Mouse (Mus musculus): ENCODE results near the gene Bscl2. TPM values are rescaled to one million over a fixed set of nuclear protein-coding genes. Genes with fewer than 3 reads are reported as not detected.
"Not testable (repeated sequence)": the region's sequence is repeated elsewhere in the genome, so short reads cannot be mapped to it uniquely, and the experiment has no call there.

Bscl2 gene
- polyA plus RNA-seq, 1 experiment from 2014 or later = 33.8 TPM

DNA sequence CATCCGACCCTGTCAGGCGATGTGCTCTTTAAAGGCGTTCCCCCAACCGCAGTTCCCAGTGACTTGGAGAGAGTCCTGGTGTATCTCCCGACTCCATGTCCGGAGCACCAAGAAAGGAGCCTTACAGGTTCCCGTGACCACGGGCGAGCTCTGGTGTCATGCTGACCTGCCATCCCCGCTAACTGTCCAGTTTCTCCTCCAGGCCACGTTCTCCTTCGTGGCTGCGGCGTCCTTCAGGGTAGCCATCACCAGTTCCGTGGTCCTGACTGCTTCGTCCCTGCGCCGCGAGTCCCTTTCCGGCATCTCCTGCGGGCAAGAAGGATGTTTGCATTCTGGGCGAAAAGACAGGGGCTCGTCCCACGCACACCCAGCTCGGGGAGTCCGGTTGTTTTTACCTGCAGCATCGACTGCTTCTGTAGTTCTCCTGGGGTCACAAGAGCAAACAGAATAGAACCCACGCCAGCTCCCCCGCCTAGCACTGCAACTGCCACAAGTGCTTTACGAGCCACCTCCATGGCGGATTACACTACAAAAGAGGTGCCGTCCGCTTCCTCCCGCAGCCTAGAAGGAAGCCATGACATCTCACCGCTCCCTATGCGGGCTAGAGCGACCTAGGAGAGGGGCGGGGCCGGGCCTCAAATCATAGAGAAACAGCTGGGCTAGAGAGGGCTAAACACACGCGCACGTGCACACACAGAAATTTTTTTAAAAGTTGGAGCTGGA lies 43.2 kb downstream of the Bscl2 start, which contains the start of gene Uqcc3:
Gene Uqcc3 (minus strand): TSS at position 613 of the 723 bp plus-strand sequence.
- WGBS (ENCODE audit: insufficient replicate concordance) = under 1% methylated on average over 42 of the region's 42 CpGs
- Histone ChIP-seq H3K9me3 (replicated peaks) (no peaks in the 10 kb centered on the region), H3K4me3 (replicated peaks) (peak within 1 kb of the TSS; percentile 91), H3K27ac (peak within 1 kb of the TSS; percentile 84), H3K4me1 (replicated peaks) (peaks cover 18% of the 10 kb centered on the region), H3K36me3 (peaks cover 19% of the 10 kb centered on the region), H3K27me3 (no peaks in the 10 kb centered on the region), H3K9ac (peak within 1 kb of the TSS; percentile 90), H3K4me2 (peak within 1 kb of the TSS; percentile 89)
- DNase-seq (peak; percentile 83), ATAC-seq (ENCODE audit: low read depth) (peak; percentile 97)

GRCm38 (mm10) chr19:8881034-8881392 lies 43.7 kb downstream of the Bscl2 start:
- H3K27me3 ChIP-seq = no peaks in the 10 kb centered on the region
- H3K9me3 ChIP-seq (replicated peaks) = no peaks in the 10 kb centered on the region
- H3K4me2 ChIP-seq = peak overlapping the region; percentile 89
- H3K36me3 ChIP-seq = peaks cover 13% of the 10 kb centered on the region
- 11% methylated on average over 3 of the region's 3 CpGs for WGBS (ENCODE audit: insufficient replicate concordance)
- H3K9ac ChIP-seq = peak overlapping the region; percentile 90
- H3K4me1 ChIP-seq (replicated peaks) = peaks cover 18% of the 10 kb centered on the region
- DNase-seq (no peak), ATAC-seq (ENCODE audit: low read depth) (no peak; the same call in 1 of the 2 replicates)
- peak overlapping the region; percentile 91 for H3K4me3 ChIP-seq (replicated peaks)
- H3K27ac ChIP-seq = no peak overlapping the region

GRCm38 (mm10) chr19:8883616-8884015 lies 46.3 kb downstream of the Bscl2 start, which contains the start of the genes Lbhd1 and Gm49403:
Gene Lbhd1, plus strand, starts transcription at chr19:8883732.
Gene Gm49403, plus strand, starts transcription at chr19:8883930.
- Histone ChIP-seq H3K27me3 (no peaks in the 10 kb centered on the region), H3K4me2 (no peak within 1 kb of the TSS), H3K36me3 (no peaks in the 10 kb centered on the region), H3K9me3 (replicated peaks) (no peaks in the 10 kb centered on the region), H3K27ac (no peak within 1 kb of the TSS), H3K4me1 (replicated peaks) (peaks cover 35% of the 10 kb centered on the region), H3K9ac (no peak within 1 kb of the TSS), H3K4me3 (replicated peaks) (no peak within 1 kb of the TSS)
- DNase-seq (no peak), ATAC-seq (ENCODE audit: low read depth) (no peak)
- 69% methylated on average over 3 of the region's 3 CpGs for WGBS (ENCODE audit: insufficient replicate concordance)

GRCm38 (mm10) chr19:8886916-8887584 lies 49.8 kb downstream of the Bscl2 start:
- H3K4me2 ChIP-seq = peak overlapping the region; percentile 84
- H3K27me3 ChIP-seq = no peaks in the 10 kb centered on the region
- DNase-seq = no peak
- H3K9me3 ChIP-seq (replicated peaks) = no peaks in the 10 kb centered on the region
- H3K4me1 ChIP-seq (replicated peaks) = peaks cover 43% of the 10 kb centered on the region
- ATAC-seq (ENCODE audit: low read depth) = no peak
- peak overlapping the region; percentile 73 for H3K4me3 ChIP-seq (replicated peaks)
- H3K36me3 ChIP-seq = peaks cover 19% of the 10 kb centered on the region
- whole genome bisulfite sequencing (ENCODE audit: insufficient replicate concordance) = 50% methylated on average over 1 of the region's 1 CpGs
- peak overlapping the region; percentile 89 for H3K27ac ChIP-seq
- H3K9ac ChIP-seq = peak overlapping the region; percentile 83

DNA sequence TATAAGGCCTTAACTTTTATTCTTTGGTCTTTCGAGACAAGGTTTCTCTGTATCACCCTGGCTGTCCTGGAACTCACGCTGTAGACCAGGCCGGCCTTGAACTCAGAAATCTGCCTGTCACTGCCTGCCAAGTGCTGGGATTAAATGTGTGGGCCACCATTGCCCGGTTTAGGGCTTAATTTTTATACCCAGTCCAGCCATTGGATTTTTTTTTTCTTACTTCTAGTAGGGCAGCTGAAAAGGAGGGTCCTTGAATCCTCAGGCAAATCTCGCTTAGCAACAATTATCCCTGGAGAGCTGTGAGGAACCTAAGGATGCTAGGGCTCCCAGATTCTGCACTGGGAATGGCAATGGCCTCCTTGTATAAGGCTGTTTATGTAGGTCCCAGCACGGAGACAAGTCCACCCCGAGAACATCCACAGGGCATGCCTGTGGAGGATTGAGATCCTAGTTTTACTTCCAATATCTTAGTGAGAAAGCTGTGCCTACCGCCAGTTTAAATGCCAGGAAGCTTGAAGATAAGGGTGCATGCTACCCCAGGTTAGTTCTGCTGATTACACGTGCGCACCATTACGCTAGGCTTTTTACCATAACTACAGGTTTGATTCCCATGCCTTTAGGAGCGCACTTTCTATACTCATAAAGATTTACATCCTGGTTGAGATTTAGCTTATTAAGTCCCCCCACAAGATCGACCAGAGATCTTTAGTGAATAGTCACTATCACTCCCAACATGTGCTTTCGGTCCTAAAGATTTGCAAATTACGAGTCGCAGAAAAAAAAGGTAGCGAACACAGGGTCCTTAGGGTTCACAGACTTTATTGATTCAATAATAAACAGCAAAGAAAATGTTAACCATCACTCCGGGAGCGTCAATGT lies 50.6 kb downstream of the Bscl2 start:
- Histone ChIP-seq H3K4me1 (replicated peaks) (peaks cover 49% of the 10 kb centered on the region), H3K4me3 (replicated peaks) (peak overlapping the region; percentile 73), H3K27me3 (no peaks in the 10 kb centered on the region), H3K36me3 (peaks cover 19% of the 10 kb centered on the region), H3K9me3 (replicated peaks) (no peaks in the 10 kb centered on the region), H3K27ac (peak overlapping the region; percentile 89), H3K9ac (peak overlapping the region; percentile 83), H3K4me2 (peak overlapping the region; percentile 84)
- DNase-seq (no peak), ATAC-seq (ENCODE audit: low read depth) (no peak)
- 7% methylated on average over 19 of the region's 19 CpGs for WGBS (ENCODE audit: insufficient replicate concordance)

DNA sequence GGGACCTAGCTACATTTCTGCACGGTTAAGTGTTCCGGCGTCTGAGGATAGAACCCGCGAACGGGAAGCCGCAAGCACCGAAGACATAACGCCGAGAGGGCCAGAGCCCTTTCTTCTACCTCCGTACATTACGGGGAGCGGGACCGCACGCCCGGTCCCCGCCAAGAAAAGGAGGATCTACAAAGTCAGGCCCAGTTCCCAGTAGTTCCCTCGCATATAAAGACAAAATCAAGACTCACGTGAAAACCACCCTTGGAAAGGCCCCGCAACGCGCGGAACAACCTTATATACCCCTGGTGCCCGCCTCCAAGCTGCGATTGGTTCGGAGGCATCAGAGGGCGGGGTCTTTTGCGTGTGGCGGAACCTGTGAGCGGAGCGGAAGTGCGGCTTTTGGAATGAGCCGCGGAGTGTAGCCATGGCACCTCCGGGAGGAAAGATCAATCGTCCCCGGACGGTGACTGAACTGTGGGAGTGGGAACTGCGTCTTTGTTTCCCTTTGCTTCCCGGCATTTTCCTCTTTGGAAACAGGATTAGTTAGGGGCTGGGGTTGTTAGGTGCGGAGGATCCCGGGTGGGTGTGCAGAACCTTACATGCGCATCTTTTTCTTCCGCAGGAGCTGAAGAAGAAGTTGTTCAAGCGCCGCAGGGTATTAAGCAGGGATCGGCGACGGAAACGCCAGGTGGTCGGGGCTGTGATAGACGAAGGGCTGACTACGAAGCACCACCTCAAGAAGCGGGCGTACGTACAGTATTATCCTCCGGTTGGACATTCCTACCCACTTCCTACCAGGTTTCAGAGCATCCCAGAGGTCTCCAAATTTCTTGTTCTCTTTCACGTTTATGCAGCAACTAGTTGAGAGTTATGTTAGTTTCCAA lies 51.5 kb downstream of the Bscl2 start, which contains the start of the genes 1810009A15Rik and Gm49416:
Gene 1810009A15Rik (plus strand): TSS at position 343 of the 875 bp plus-strand sequence.
Gene Gm49416 (plus strand): TSS at position 416 of the 875 bp plus-strand sequence.
- Histone ChIP-seq H3K36me3 (peaks cover 19% of the 10 kb centered on the region), H3K9me3 (replicated peaks) (no peaks in the 10 kb centered on the region), H3K4me2 (peak within 1 kb of the TSS; percentile 84), H3K9ac (peak within 1 kb of the TSS; percentile 85), H3K4me3 (replicated peaks) (peak within 1 kb of the TSS; percentile 73), H3K27ac (peak within 1 kb of the TSS; percentile 89), H3K27me3 (no peaks in the 10 kb centered on the region), H3K4me1 (replicated peaks) (peaks cover 53% of the 10 kb centered on the region)
- peak; percentile 94 for DNase-seq
- ATAC-seq (ENCODE audit: low read depth) = peak; percentile 91
- under 1% methylated on average over 58 of the region's 58 CpGs for WGBS (ENCODE audit: insufficient replicate concordance)

- ATAC-seq (ENCODE audit: low read depth) (peak; percentile 56), DNase-seq (peak; percentile 77)
- Histone ChIP-seq H3K9ac (peak within 1 kb of the TSS; percentile 96), H3K36me3 (peaks cover 45% of the 10 kb centered on the region), H3K4me1 (replicated peaks) (peaks cover 69% of the 10 kb centered on the region), H3K9me3 (replicated peaks) (no peaks in the 10 kb centered on the region), H3K27me3 (no peaks in the 10 kb centered on the region), H3K27ac (peak within 1 kb of the TSS; percentile 94), H3K4me3 (replicated peaks) (peak within 1 kb of the TSS; percentile 91), H3K4me2 (peak within 1 kb of the TSS; percentile 80)
- 1% methylated on average over 54 of the region's 54 CpGs for WGBS (ENCODE audit: insufficient replicate concordance)
Observed at GRCm38 (mm10) chr19:8892829-8893766, 55.8 kb downstream of the Bscl2 start, which contains the start of gene Ints5. Gene Ints5, plus strand, starts transcription at chr19:8893005.

GRCm38 (mm10) chr19:8895397-8895960 lies 58.2 kb downstream of the Bscl2 start:
- H3K4me2 ChIP-seq = no peak overlapping the region
- WGBS (ENCODE audit: insufficient replicate concordance) = 86% methylated on average over 9 of the region's 9 CpGs
- ATAC-seq (ENCODE audit: low read depth) (no peak), DNase-seq (no peak)
- H3K27me3 ChIP-seq = no peaks in the 10 kb centered on the region
- no peak overlapping the region; the same call in 1 of the 2 replicates for H3K4me3 ChIP-seq (replicated peaks)
- peak overlapping the region; percentile 91; the same call in 1 of the 2 replicates for H3K27ac ChIP-seq
- no peaks in the 10 kb centered on the region for H3K9me3 ChIP-seq (replicated peaks)
- peaks cover 74% of the 10 kb centered on the region for H3K4me1 ChIP-seq (replicated peaks)
- peaks cover 39% of the 10 kb centered on the region for H3K36me3 ChIP-seq
- H3K9ac ChIP-seq = peak overlapping the region; percentile 16; the same call in 1 of the 2 replicates

DNA sequence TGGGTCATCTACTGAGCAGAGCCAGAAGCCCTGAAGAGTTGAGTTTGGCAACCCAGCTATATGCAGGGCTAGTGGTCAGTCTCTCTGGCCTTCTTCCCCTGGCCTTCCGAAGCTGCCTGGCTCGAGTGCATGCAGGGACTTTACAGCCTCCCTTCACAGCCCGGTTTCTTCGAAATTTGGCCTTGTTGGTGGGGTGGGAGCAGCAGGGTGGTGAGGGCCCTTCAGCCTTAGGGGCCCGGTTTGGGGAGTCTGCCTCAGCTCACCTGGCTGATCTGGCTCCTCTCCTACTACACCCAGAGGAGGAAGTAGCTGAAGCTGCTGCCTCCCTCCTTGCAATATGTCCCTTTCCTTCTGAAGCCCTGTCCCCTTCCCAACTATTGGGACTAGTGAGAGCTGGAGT lies 59.0 kb downstream of the Bscl2 start:
- H3K4me1 ChIP-seq (replicated peaks) = peaks cover 74% of the 10 kb centered on the region
- peak overlapping the region; percentile 78; the same call in 1 of the 2 replicates for H3K4me2 ChIP-seq
- H3K9me3 ChIP-seq (replicated peaks); DNase-seq; ATAC-seq (ENCODE audit: low read depth); H3K4me3 ChIP-seq (replicated peaks); H3K27me3 ChIP-seq: not testable (repeated sequence)
- H3K27ac ChIP-seq = peak overlapping the region; percentile 91
- peak overlapping the region; percentile 74 for H3K9ac ChIP-seq
- WGBS (ENCODE audit: insufficient replicate concordance) = 70% methylated on average over 5 of the region's 5 CpGs
- peaks cover 35% of the 10 kb centered on the region for H3K36me3 ChIP-seq

Data from liver, embryonic 13.5 days (tissue).